Mouse (Mus musculus) olfactory bulb, adult 2 months (tissue): ENCODE measurements at regions not wholly inside any gene's neighbourhood (a gene's known extent, or its start where the extent isn't known, plus 50 kb on each side); places are given as distances from the start of the nearest gene placed in this dataset.

Source experiments
- CTCF ChIP-seq: fragments of 200-500 bp; IDR thresholded peaks from 2 replicates; pipeline ENCODE4 v1.5.1; 2012; ENCODE audit warnings: low read depth, mild to moderate bottlenecking, low read length, moderate library complexity; ENCODE audit not compliant: insufficient read depth
- POLR2A ChIP-seq: fragments of 200-500 bp; IDR thresholded peaks from 2 replicates; pipeline ENCODE4 v1.6.1; 2012; ENCODE audit warnings: mild to moderate bottlenecking, low read depth, low read length, moderate library complexity; ENCODE audit not compliant: insufficient read depth

- TF ChIP-seq CTCF (no peak), POLR2A (no peak)
Observed at GRCm38 (mm10) chr11:52641725-52642338, 122.6 kb upstream of the Fstl4 start.
